Mouse (Mus musculus): ENCODE results near the gene Slc5a10. TPM values are rescaled to one million over a fixed set of nuclear protein-coding genes. Genes with fewer than 3 reads are reported as not detected.
A peak's percentile ranks its signal among the peaks of the same experiment; 100 is the strongest.

Gene Slc5a10
- total RNA-seq (2021) (under 1 TPM; 0.14 to 0.24 TPM), polyA plus RNA-seq (2012; rRNA removed) (0.07 and 0.10 TPM in 2 replicates)
- long read RNA-seq, result 0 reads

GRCm38 (mm10) chr11:61720636-61721035 is at the start of gene Slc5a10:
Slc5a10 (minus strand) TSS chr11:61720826.
- no peak for DNase-seq

GRCm38 (mm10) chr11:61761584-61762407 is 41.2 kb upstream of the Slc5a10 start, which contains the start of gene Prpsap2:
Prpsap2 (minus strand) TSS chr11:61762088.
- DNase-seq, result peak; percentile 99

- no peak for DNase-seq
Measured at GRCm38 (mm10) chr11:61760518-61760917, 39.9 kb upstream of the Slc5a10 start.

GRCm38 (mm10) chr11:61757151-61757550 is 36.5 kb upstream of the Slc5a10 start:
- no peak for DNase-seq

GRCm38 (mm10) chr11:61751612-61752011 is 31.0 kb upstream of the Slc5a10 start:
- no peak for DNase-seq

- DNase-seq, result no peak
Measured at GRCm38 (mm10) chr11:61747161-61747560, 26.5 kb upstream of the Slc5a10 start.

- no peak for DNase-seq
Measured at GRCm38 (mm10) chr11:61745781-61746180, 25.2 kb upstream of the Slc5a10 start.

- no peak for DNase-seq
Measured at GRCm38 (mm10) chr11:61744460-61744859, 23.8 kb upstream of the Slc5a10 start.

- DNase-seq, result no peak
Measured at GRCm38 (mm10) chr11:61743768-61744167, 23.1 kb upstream of the Slc5a10 start.

GRCm38 (mm10) chr11:61740500-61740899 is 19.9 kb upstream of the Slc5a10 start:
- no peak for DNase-seq

GRCm38 (mm10) chr11:61737290-61737689 is 16.7 kb upstream of the Slc5a10 start:
- no peak for DNase-seq

GRCm38 (mm10) chr11:61732672-61733071 is 12.0 kb upstream of the Slc5a10 start:
- DNase-seq, result no peak

- DNase-seq, result peak; percentile 27
Measured at GRCm38 (mm10) chr11:61728037-61728436, 7.4 kb upstream of the Slc5a10 start.

GRCm38 (mm10) chr11:61722077-61722476 is 1.5 kb upstream of the Slc5a10 start:
- DNase-seq, result no peak

- no peak for DNase-seq
Measured at GRCm38 (mm10) chr11:61719826-61720225, 800 bp downstream of the Slc5a10 start.

GRCm38 (mm10) chr11:61719387-61719786 is 1.2 kb downstream of the Slc5a10 start:
- DNase-seq, result no peak

- no peak for DNase-seq
Measured at GRCm38 (mm10) chr11:61717990-61718389, 2.6 kb downstream of the Slc5a10 start.

- no peak for DNase-seq
Measured at GRCm38 (mm10) chr11:61715130-61715529, 5.5 kb downstream of the Slc5a10 start.

GRCm38 (mm10) chr11:61714346-61715117 is 6.1 kb downstream of the Slc5a10 start:
- DNase-seq, result peak; percentile 80

- DNase-seq, result peak; percentile 86
Measured at GRCm38 (mm10) chr11:61713157-61713855, 7.3 kb downstream of the Slc5a10 start.

GRCm38 (mm10) chr11:61708928-61709327 is 11.7 kb downstream of the Slc5a10 start:
- DNase-seq, result no peak

GRCm38 (mm10) chr11:61706232-61706631 is 14.4 kb downstream of the Slc5a10 start:
- DNase-seq, result no peak

Data from adrenal gland, adult 2 months (tissue).